Mouse (Mus musculus) intestine, embryonic 16.5 days (tissue): ENCODE measurements around the gene 4930563M21Rik. TPM values are rescaled to one million over a fixed set of nuclear protein-coding genes. Genes with fewer than 3 reads are reported as not detected.

Experiments used
- ATAC-seq: fragments of 200-750 bp; cut with Nextera tagmentation; 2 replicates; pipeline ENCODE4 v1.8.0; 2017; ENCODE audit warnings: moderate TSS enrichment, moderate library complexity
- H3K27ac ChIP-seq: fragments of 300-500 bp; sonication (generic); 2 replicates; pipeline ENCODE4 v1.5.1; 2014; ENCODE audit warnings: mild to moderate bottlenecking, low read length
- H3K27me3 ChIP-seq: fragments of 300-500 bp; sonication (generic); replicated peaks from 2 replicates; pipeline ENCODE4 v1.6.1; 2014; ENCODE audit warnings: low read length, control low read depth, mixed read lengths; ENCODE audit not compliant: control insufficient read depth, insufficient read depth
- H3K36me3 ChIP-seq: fragments of 300-500 bp; sonication (generic); 2 replicates; pipeline ENCODE4 v1.6.1; 2014; ENCODE audit warnings: low read length, control low read depth; ENCODE audit not compliant: control insufficient read depth, insufficient read depth
- H3K4me1 ChIP-seq: fragments of 300-500 bp; sonication (generic); 2 replicates; pipeline ENCODE4 v1.6.1; 2014; ENCODE audit warnings: low read length, control low read depth, mixed read lengths; ENCODE audit not compliant: control insufficient read depth, insufficient read depth
- H3K4me2 ChIP-seq: fragments of 300-500 bp; sonication (generic); 2 replicates; pipeline ENCODE4 v1.6.1; 2014; ENCODE audit warnings: low read depth, low read length, control low read depth
- H3K4me3 ChIP-seq: fragments of 300-500 bp; sonication (generic); 2 replicates; pipeline ENCODE4 v1.5.1; 2014; ENCODE audit warnings: mild to moderate bottlenecking, low read length
- H3K9ac ChIP-seq: fragments of 300-500 bp; sonication (generic); 2 replicates; pipeline ENCODE4 v1.6.1; 2014; ENCODE audit warnings: low read depth, low read length
- H3K9me3 ChIP-seq: fragments of 300-500 bp; sonication (generic); 2 replicates; pipeline ENCODE4 v1.6.1; 2016; ENCODE audit warnings: low read length, control low read depth; ENCODE audit not compliant: control insufficient read depth
- WGBS: fragments of 180-500 bp; shearing (Covaris S2); extraction: QIAGEN DNeasy Blood & Tissue Kit; methylation state at CpG from one replicate; pipeline ENCODE4 v1.1.7; 2014; 5-methylcytosine and 5-hydroxymethylcytosine counted together
- polyA plus RNA-seq: library from polyadenylated mRNA; unstranded; fragments of >200 nt; fragmentation: Nextera tagmentation; extraction: Ambion mirVana; gene quantifications from 2 replicates; pipeline ENCODE4 v1.2.1, GENCODE M21; 2015

4930563M21Rik gene
- polyA plus RNA-seq, 1 experiment from 2014 or later = not detected

- H3K4me2 ChIP-seq = no peak overlapping the region
- no peaks in the 10 kb centered on the region for H3K36me3 ChIP-seq
- no peaks in the 10 kb centered on the region for H3K4me1 ChIP-seq
- H3K4me3 ChIP-seq = no peak overlapping the region
- 19% methylated on average over 1 of the region's 1 CpGs for WGBS
- H3K9ac ChIP-seq = no peak overlapping the region
- ATAC-seq = no peak
- H3K9me3 ChIP-seq = no peaks in the 10 kb centered on the region
- H3K27ac ChIP-seq = no peak overlapping the region
- no peaks in the 10 kb centered on the region for H3K27me3 ChIP-seq
These were observed 63.5 kb downstream of the 4930563M21Rik start for GRCm38 (mm10) chr9:55946819-55947218.

- no peaks in the 10 kb centered on the region for H3K36me3 ChIP-seq
- H3K4me1 ChIP-seq = peaks cover 10% of the 10 kb centered on the region
- H3K9ac ChIP-seq = no peak overlapping the region
- ATAC-seq = no peak
- no peaks in the 10 kb centered on the region for H3K9me3 ChIP-seq
- no peak overlapping the region for H3K4me2 ChIP-seq
- H3K27me3 ChIP-seq = no peaks in the 10 kb centered on the region
- H3K4me3 ChIP-seq = no peak overlapping the region
- H3K27ac ChIP-seq = no peak overlapping the region
These were observed 69.0 kb downstream of the 4930563M21Rik start for GRCm38 (mm10) chr9:55941356-55941755.

- H3K4me2 ChIP-seq = peak overlapping the region; percentile 75
- H3K27ac ChIP-seq = peak overlapping the region; percentile 84
- H3K9ac ChIP-seq = peak overlapping the region; percentile 84
- ATAC-seq = peak; percentile 36
- H3K36me3 ChIP-seq = no peaks in the 10 kb centered on the region
- H3K27me3 ChIP-seq = no peaks in the 10 kb centered on the region
- H3K4me1 ChIP-seq = peaks cover 10% of the 10 kb centered on the region
- peak overlapping the region; percentile 72 for H3K4me3 ChIP-seq
- no peaks in the 10 kb centered on the region for H3K9me3 ChIP-seq
- 29% methylated on average over 6 of the region's 6 CpGs for WGBS
These were observed 71.7 kb downstream of the 4930563M21Rik start for GRCm38 (mm10) chr9:55938618-55938985.

GRCm38 (mm10) chr9:55937664-55938617 lies 72.4 kb downstream of the 4930563M21Rik start, which contains the start of gene Scaper:
Gene Scaper (minus strand): TSS chr9:55938119.
- ATAC-seq = peak; percentile 98
- Histone ChIP-seq H3K36me3 (no peaks in the 10 kb centered on the region), H3K4me3 (peak within 1 kb of the TSS; percentile 72), H3K9ac (peak within 1 kb of the TSS; percentile 84), H3K27ac (peak within 1 kb of the TSS; percentile 84), H3K4me1 (peaks cover 10% of the 10 kb centered on the region), H3K9me3 (no peaks in the 10 kb centered on the region), H3K27me3 (no peaks in the 10 kb centered on the region), H3K4me2 (peak within 1 kb of the TSS; percentile 75)
- under 1% methylated on average over 60 of the region's 60 CpGs for WGBS

GRCm38 (mm10) chr9:55937224-55937663 lies 73.1 kb downstream of the 4930563M21Rik start:
- WGBS = 31% methylated on average over 5 of the region's 5 CpGs
- H3K9me3 ChIP-seq = no peaks in the 10 kb centered on the region
- peak overlapping the region; percentile 84 for H3K9ac ChIP-seq
- H3K4me3 ChIP-seq = peak overlapping the region; percentile 72
- peaks cover 10% of the 10 kb centered on the region for H3K4me1 ChIP-seq
- H3K27ac ChIP-seq = peak overlapping the region; percentile 84; the same call in 1 of the 2 replicates
- H3K27me3 ChIP-seq = no peaks in the 10 kb centered on the region
- no peaks in the 10 kb centered on the region for H3K36me3 ChIP-seq
- peak overlapping the region; percentile 57 for H3K4me2 ChIP-seq
- 0 out of 2 replicates have a peak, but pooled peaks have one; percentile 4 for ATAC-seq

GRCm38 (mm10) chr9:55932482-55932881 lies 77.9 kb downstream of the 4930563M21Rik start:
- WGBS = 84% methylated on average over 1 of the region's 1 CpGs
- H3K27ac ChIP-seq = no peak overlapping the region
- H3K4me1 ChIP-seq = no peaks in the 10 kb centered on the region
- no peak for ATAC-seq
- no peaks in the 10 kb centered on the region for H3K27me3 ChIP-seq
- no peaks in the 10 kb centered on the region for H3K9me3 ChIP-seq
- H3K4me2 ChIP-seq = no peak overlapping the region
- no peaks in the 10 kb centered on the region for H3K36me3 ChIP-seq
- H3K4me3 ChIP-seq = no peak overlapping the region
- H3K9ac ChIP-seq = no peak overlapping the region

GRCm38 (mm10) chr9:55918579-55918978 lies 91.8 kb downstream of the 4930563M21Rik start:
- Histone ChIP-seq H3K27ac (no peak overlapping the region), H3K4me2 (no peak overlapping the region), H3K9ac (no peak overlapping the region), H3K27me3 (no peaks in the 10 kb centered on the region), H3K4me3 (no peak overlapping the region), H3K4me1 (no peaks in the 10 kb centered on the region), H3K9me3 (no peaks in the 10 kb centered on the region), H3K36me3 (no peaks in the 10 kb centered on the region)
- ATAC-seq = no peak
- 56% methylated on average over 3 of the region's 3 CpGs for WGBS

GRCm38 (mm10) chr9:55916751-55917150 lies 93.6 kb downstream of the 4930563M21Rik start:
- Histone ChIP-seq H3K4me1 (no peaks in the 10 kb centered on the region), H3K9me3 (no peaks in the 10 kb centered on the region), H3K27me3 (no peaks in the 10 kb centered on the region), H3K27ac (no peak overlapping the region), H3K36me3 (no peaks in the 10 kb centered on the region), H3K4me3 (no peak overlapping the region), H3K4me2 (no peak overlapping the region), H3K9ac (no peak overlapping the region)
- ATAC-seq = no peak
